Mouse (Mus musculus) gastrocnemius, adult 2 months (tissue): ENCODE measurements at regions not wholly inside any gene's neighbourhood (a gene's known extent, or its start where the extent isn't known, plus 50 kb on each side); places are given as distances from the start of the nearest gene placed in this dataset.
A peak's percentile ranks its signal among the peaks of the same experiment; 100 is the strongest.

Source experiments
- DNase-seq: peaks from one replicate; pipeline ENCODE4 v3.0.0; 2022
- H3K27ac ChIP-seq: fragments of 200-600 bp; 2 replicates; pipeline ENCODE4 v1.8.1; 2022; ENCODE audit warnings: mild to moderate bottlenecking
- H3K4me3 ChIP-seq: fragments of 200-600 bp; 2 replicates; pipeline ENCODE4 v1.8.1; 2022; ENCODE audit warnings: mild to moderate bottlenecking, moderate library complexity
- CTCF ChIP-seq: fragments of 200-600 bp; IDR thresholded peaks from 2 replicates; pipeline ENCODE4 v1.8.1; 2022; ENCODE audit warnings: antibody characterized with exemption, mild to moderate bottlenecking, moderate library complexity
- intact Hi-C: fragments of 180-260 bp; cut with DNase I; formaldehyde crosslinking; loops from one replicate; pipeline ENCODE4 v1.15.1; 2025

DNA sequence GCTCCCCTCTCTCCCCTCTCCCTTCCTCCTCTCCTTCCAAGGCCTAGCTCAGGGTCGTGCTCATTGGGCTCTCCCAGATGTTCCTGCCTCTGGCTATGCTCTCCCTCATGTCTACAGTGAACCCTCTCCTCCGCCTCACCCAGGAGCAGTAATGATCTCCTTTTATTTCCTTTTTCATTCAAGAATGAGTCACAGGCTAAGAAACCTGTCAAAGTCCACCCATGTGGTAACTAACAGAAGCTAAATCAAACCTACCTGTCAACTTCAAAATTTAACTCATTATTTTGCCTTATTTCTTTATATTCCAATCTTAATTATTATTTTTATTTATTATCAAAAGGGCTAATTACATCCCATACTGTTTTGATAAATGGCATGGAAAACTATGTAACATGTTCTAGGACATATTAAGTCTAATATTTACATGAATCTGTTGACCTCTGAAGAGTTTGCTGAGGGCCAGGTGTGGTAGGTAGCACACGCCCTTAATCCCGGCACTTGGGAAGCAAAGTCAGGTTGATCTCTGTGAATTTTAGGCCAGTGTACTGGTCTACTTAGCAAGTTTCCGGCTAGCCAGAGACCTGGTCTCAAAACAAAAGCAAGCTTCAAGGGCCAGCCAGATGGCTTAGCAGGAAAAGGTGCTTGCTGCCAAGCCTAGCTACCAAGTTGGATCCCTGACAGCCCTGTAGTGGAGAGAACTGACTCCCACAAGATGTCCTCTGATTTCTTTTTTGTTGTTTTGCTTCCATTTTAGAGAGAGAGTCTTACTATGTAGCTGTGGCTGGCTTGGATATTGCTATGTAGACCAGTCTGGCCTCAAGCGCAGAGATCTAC, 51.9 kb upstream of the Slc16a1 start:
- no peak for TF ChIP-seq CTCF
- DNase-seq, result no peak
- intact Hi-C loops, result no loop called here
- H3K4me3 ChIP-seq, result no peak overlapping the region
- H3K27ac ChIP-seq, result no peak overlapping the region

DNA sequence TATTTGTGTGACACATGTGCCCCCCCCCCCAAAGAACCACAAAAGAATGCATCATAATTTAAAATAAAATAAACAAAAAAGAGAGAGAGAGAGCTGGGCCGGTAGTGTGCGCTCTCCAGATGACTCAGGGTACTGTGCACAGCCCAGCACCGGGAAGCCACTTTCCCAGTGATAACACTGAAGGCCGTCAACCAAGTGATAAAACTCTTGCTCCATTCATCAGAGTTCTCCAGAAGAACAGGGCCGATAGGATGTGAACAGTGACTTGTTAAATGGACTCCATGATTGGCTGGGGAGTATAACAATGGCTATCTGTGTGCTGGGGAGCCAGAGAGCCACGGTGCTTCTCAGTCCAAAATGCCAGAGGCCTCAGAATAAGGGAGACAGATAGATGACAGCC, 53.2 kb upstream of the Slc16a1 start:
- Histone ChIP-seq H3K4me3 (no peak overlapping the region), H3K27ac (no peak overlapping the region)
- DNase-seq, result no peak
- intact Hi-C loops, result no loop called here
- no peak for TF ChIP-seq CTCF

DNA sequence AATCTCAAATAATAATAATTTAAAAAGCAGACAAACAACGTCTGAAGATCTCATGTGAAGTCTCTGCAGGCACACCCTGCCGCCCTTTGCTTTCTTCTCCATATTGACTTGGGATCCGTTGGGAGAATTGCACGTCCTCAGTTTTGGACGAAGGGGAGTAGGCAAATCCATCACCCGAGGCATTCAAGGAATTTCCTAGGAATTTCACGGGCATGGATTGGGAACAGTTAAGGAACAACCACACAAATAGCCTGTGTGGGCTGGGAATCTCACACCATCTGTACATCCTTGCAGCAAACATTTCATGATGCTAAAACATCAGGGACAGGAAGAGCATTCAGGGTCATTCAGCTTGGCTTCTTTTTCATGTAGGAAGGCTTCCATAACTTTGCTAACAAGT, 55.2 kb upstream of the Slc16a1 start:
- no peak overlapping the region for H3K27ac ChIP-seq
- no peak overlapping the region for H3K4me3 ChIP-seq
- intact Hi-C loops, result no loop called here
- TF ChIP-seq CTCF, result no peak
- no peak for DNase-seq

DNA sequence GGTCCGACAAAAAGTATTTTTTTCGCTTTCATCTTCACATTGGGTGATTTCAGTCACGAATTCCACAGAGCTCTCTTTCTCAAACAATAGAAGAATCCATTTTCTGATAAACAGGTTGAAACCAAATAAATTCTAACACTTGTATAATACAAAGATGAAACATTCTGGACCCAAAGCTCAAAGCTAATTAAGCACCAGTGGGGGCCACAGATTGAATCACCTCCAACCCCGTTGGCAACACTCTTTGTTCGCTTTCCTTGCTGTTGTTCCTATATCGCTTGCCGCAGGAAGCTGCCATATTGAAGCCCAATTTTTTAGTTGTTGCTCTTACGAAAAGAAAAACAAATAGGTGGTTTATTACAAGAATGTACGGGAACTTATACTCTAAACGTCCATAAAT, 55.9 kb upstream of the Slc16a1 start:
- DNase-seq, result no peak
- no peak overlapping the region for H3K27ac ChIP-seq
- H3K4me3 ChIP-seq, result no peak overlapping the region
- TF ChIP-seq CTCF, result no peak
- intact Hi-C loops, result no loop called here

DNA sequence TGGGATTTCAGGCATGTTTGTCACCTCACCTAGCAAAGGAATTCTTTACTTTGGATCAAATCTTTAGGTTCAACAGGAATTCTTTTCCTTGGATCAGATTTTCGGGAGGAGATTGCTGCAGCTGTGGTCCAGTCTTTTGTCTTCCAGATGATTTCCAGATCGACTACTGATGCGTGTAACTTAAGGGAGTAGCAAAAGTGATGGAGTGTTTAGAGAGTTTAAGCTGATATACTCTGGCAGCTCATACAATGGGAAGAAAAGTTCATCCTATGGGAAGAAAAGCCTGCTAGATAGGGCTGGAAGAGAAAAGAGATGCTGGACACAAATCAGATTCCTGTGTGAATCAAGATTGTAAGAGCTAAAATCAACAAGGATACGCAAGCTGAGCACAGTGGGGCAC, 59.3 kb upstream of the Slc16a1 start:
- TF ChIP-seq CTCF, result no peak
- H3K4me3 ChIP-seq, result no peak overlapping the region
- intact Hi-C loops, result loop anchor here (5.0 kb wide), 1 partner anchor 38 kb away; no protein-coding TSS in a partner anchor
- H3K27ac ChIP-seq, result no peak overlapping the region
- DNase-seq, result no peak

DNA sequence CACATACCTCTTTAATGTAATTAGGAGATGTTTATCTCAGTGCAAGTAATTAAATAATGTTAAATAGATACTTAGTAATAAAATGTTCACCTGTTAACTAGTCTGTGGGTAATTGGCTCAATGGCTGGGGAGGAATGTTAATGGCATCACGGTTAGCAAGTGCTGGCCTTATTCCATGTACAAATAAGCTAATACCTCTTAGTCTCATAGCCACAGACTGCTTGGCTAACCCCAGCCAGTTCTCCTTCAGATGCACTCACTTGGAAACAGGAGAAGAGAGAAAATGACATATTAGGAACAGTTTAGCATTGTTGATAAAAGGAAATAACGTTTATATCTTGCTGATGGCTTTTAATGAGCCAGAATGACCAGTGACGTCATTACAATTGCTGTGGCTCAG, 60.1 kb upstream of the Slc16a1 start:
- Histone ChIP-seq H3K4me3 (no peak overlapping the region), H3K27ac (no peak overlapping the region)
- intact Hi-C loops, result loop anchor here (5.0 kb wide), 1 partner anchor 39 kb away; no protein-coding TSS in a partner anchor
- TF ChIP-seq CTCF, result no peak
- no peak for DNase-seq

DNA sequence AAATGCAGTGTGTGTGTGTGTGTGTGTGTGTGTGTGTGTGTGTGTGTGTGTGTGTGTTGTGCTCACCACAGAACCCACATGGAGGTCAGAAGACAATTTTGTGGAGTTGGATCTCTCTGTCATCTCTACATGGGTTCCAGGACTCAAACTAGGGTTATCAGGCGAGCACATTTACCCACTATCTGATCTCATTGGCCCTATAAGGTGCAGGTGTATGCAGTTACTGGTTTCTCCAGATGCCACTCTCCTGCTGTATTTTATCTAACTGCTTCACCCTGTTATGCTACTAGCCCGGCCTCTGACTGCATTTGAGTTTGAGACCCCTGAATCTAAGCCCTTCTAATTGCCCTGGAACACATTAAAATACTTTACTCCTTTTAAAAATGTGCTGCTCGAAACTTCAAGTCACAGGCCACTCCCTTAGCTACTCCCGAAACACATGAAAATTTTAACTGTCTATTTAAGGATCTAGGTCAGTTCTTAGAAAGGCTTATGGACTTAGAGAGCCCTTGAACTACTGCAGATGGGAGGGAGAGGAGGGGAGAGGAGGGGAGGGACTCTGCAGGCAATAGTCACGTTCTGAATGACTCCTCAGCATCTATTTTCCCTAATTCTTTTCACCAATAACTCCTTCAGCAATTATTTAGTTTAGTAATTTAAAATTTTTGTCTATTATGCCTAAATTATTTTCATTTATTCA, 61.1 kb upstream of the Slc16a1 start:
- Histone ChIP-seq H3K4me3 (no peak overlapping the region), H3K27ac (no peak overlapping the region)
- TF ChIP-seq CTCF, result no peak
- DNase-seq, result no peak
- intact Hi-C loops, result loop anchor here (5.0 kb wide), 1 partner anchor 40 kb away; no protein-coding TSS in a partner anchor

DNA sequence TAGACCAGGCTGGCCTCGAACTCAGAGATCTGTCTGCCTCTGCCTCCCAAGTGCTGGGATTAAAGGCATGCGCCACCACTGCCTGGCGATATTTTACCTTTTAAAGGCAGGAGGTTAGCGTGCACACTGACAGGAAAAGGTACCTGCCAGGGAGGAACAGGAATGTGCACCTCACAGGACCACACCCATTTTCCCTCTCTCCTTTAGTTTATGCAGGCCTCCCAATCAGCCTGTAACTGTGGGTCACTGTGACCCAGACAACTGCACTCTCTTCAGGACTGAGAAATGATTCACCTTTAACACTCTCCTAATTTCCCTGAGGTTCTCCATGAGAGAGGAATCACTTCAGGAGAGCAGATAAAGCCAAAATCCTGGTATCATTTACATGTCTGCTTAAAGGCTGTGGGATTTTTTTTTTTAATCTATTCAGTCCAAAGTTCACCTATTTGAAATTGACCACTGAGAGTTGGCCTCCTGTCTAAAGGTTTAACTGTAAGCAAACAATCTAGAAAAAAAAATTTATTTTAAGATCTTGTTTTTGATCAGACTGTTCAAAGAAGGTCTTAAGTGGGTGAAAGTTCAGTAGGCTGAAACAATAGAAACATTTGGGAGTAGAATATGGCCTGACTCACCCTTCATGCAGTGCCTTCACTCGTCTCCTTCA, 61.7 kb upstream of the Lrig2 start:
- Histone ChIP-seq H3K27ac (no peak overlapping the region), H3K4me3 (no peak overlapping the region)
- intact Hi-C loops, result no loop called here
- DNase-seq, result no peak
- TF ChIP-seq CTCF, result no peak

DNA sequence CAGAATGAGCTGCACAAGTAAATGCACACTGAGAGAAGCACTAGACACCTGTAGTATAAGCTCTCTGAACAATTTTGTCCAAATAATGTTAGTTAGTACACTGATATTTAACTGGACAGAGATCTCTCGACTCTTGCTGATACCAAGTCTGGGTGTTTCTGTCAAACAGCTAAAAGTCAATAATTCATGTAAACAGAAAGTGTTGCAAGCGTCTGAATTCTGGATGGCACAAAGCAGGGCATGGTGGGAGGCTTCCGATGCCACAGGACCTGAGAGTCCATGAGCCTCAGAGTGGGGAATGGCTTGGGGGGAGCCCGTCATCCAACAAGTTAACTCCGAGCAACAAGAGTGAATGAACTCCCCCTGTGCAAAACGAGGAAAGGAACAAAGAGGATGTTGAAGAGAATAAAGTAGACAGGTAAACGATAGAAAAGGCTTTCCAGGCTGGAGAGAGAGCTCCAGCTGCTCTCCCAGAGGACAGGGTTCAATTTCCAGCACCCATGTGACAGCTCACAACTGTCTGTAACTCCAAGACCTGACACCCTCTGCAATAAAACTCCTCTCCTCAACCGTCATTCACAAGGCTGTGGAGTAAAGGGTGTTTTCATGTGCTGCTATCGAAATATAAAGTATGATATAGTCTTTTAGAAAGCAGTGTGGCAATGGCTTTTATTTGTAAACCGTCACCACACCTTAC, 60.4 kb upstream of the Lrig2 start:
- intact Hi-C loops, result no loop called here
- no peak overlapping the region for H3K27ac ChIP-seq
- H3K4me3 ChIP-seq, result no peak overlapping the region
- DNase-seq, result no peak
- TF ChIP-seq CTCF, result no peak

DNA sequence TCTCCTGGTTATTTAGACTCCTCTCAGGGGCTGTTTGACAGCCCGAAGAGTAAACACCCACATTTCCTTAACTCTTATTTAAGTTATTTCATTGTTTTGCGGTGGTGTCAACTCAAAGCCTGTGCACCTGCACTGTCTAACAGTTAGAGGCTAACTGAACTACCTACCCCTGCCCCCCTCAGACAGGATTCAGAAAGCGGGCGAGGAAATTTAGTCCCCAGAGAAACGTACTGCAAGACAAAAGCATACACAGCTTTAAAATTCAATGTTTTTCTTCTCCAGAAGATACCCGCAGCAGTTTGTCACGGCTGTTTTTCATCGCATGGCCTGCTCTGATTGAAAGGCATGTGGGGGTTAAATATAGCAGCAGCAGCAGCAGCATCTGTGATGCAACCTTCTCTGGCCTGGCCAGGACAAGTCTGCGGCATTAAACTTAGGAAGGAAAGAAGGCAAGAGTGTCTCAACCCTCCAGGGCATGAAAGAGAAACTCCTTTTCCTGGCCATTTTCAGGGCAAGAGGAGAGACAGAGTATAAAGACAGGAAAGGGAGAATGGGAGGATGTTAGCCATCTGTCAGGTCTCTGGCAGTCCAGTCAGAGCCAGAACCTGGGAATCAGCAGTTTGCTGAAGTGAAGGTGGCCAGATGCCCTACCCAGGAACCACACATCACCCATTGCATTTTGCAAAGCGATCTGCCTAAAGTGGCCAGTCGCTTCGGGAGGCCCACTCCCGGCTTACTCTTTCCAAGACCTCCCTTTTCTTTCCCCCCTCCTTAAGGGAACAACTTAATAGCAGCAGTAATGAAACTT, 53.9 kb upstream of the Lrig2 start:
- DNase-seq, result peak; percentile 53
- Histone ChIP-seq H3K27ac (peak overlapping the region; percentile 62), H3K4me3 (peak overlapping the region; percentile 17; the same call in 1 of the 2 replicates)
- intact Hi-C loops, result no loop called here
- no peak for TF ChIP-seq CTCF

DNA sequence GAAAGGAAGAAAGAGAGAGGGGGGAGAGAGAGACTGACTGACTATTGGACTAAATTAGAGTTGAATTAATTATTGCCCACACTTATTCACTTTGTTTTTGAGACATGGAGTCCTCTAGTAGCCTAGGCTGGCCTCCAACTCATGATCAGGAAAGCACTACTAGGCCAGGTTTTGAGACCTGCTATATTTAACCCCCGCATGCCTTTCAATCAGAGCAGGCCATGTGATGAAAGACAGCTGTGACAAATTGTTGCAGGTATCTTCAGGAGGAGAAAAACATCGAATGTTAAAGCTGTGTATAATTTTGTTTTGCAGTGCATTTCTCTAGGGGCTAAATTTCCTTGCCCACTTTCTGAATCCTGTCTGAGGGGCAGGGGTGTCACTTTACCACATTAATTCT, 53.1 kb upstream of the Lrig2 start:
- no peak for DNase-seq
- intact Hi-C loops, result loop anchor here (5.0 kb wide), 1 partner anchor 32 kb away; no protein-coding TSS in a partner anchor
- no peak for TF ChIP-seq CTCF
- peak overlapping the region; percentile 62 for H3K27ac ChIP-seq
- H3K4me3 ChIP-seq, result no peak overlapping the region

DNA sequence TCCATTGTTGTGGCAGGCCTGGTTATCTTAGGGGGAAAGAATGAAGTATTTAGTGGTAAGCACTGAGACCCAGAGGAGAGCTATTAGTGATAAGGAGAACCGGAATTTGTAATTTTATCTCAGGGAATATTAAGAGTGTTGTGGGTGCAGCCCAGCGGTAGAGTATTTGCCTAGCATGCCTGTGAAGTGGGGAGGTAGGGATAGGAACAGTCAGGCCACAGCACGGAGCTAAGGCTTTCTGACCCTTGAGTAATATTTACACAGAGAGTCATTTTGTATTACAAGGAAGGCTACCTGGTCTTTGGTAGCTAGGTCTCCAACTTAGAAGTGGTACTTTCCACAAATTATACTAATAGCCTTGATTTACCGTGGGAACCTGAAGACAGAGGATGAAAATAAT, 49.8 kb upstream of the Lrig2 start:
- DNase-seq, result no peak
- no peak for TF ChIP-seq CTCF
- intact Hi-C loops, result loop anchor here (5.0 kb wide), 1 partner anchor 36 kb away; no protein-coding TSS in a partner anchor
- Histone ChIP-seq H3K4me3 (no peak overlapping the region), H3K27ac (no peak overlapping the region)
